Mouse (Mus musculus): ENCODE results near the gene Tspan18. TPM values are rescaled to one million over a fixed set of nuclear protein-coding genes. Genes with fewer than 3 reads are reported as not detected.

Tspan18 gene
- polyA plus RNA-seq, 1 experiment = 10.6 TPM

GRCm38 (mm10) chr2:93160467-93161035 lies 173.8 kb downstream of the Tspan18 start:
- H3K27me3 ChIP-seq (ENCODE audit: control insufficient read depth, insufficient read depth, low read length) = no peaks in the 10 kb centered on the region
- peaks cover 32% of the 10 kb centered on the region; the same call in 1 of the 2 replicates for H3K4me1 ChIP-seq (ENCODE audit: control insufficient read depth, insufficient read depth, insufficient read length)

GRCm38 (mm10) chr2:93154486-93155032 lies 179.7 kb downstream of the Tspan18 start:
- no peak overlapping the region for H3K27ac ChIP-seq (ENCODE audit: insufficient read depth, low read length)
- 19% methylated on average over 1 of the region's 1 CpGs for WGBS
- no peaks in the 10 kb centered on the region for H3K27me3 ChIP-seq (ENCODE audit: control insufficient read depth, insufficient read depth, low read length)
- TF ChIP-seq CTCF (IDR thresholded peaks at IDR 0.05; ENCODE audit: extremely low read depth, insufficient read depth, insufficient read length, insufficient replicate concordance) = no peak
- H3K4me3 ChIP-seq (ENCODE audit: extremely low read depth, insufficient read depth, insufficient read length) = no peak overlapping the region
- DNase-seq (ENCODE audit: low read depth in 1 of 2, low spot score in 2 of 2) = no peak
- peaks cover 17% of the 10 kb centered on the region; the same call in 1 of the 2 replicates for H3K4me1 ChIP-seq (ENCODE audit: control insufficient read depth, insufficient read depth, insufficient read length)
- H3K36me3 ChIP-seq (ENCODE audit: control insufficient read depth, insufficient read depth, low read length) = no peaks in the 10 kb centered on the region

More at GRCm38 (mm10) chr2:93160467-93161035, 173.8 kb downstream of the Tspan18 start:
- TF ChIP-seq CTCF (IDR thresholded peaks at IDR 0.05; ENCODE audit: extremely low read depth, insufficient read depth, insufficient read length, insufficient replicate concordance) (no peak), POLR2A (IDR thresholded peaks at IDR 0.05; ENCODE audit: low read depth, low read length) (no peak)
- no peak overlapping the region for H3K4me3 ChIP-seq (ENCODE audit: extremely low read depth, insufficient read depth, insufficient read length)
- WGBS = 93% methylated on average over 4 of the region's 4 CpGs
- H3K27ac ChIP-seq (ENCODE audit: insufficient read depth, low read length) = no peak overlapping the region
- no peak for DNase-seq (ENCODE audit: low read depth in 1 of 2, low spot score in 2 of 2)
- no peaks in the 10 kb centered on the region for H3K36me3 ChIP-seq (ENCODE audit: control insufficient read depth, insufficient read depth, low read length)

DNA sequence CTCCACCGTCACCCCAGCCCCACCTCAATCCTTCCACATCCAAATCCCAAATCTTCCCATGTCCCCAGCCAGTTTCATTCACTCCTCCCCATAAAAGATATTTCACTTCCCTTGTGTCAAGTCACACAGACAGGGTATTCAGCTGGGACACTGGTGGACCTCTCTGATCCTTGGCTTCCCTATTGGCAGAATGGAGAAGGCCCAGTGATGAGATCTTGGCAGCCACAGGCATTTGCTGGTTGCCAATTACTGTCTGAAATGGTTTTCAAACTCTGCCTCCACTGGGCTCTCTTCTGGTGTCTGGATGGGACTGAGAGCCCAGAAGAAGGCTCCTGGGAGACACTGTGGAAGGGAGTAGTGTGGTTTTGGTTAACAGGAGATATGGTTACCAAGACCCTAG lies 180.5 kb downstream of the Tspan18 start:
- Histone ChIP-seq H3K4me1 (ENCODE audit: control insufficient read depth, insufficient read depth, insufficient read length) (peaks cover 17% of the 10 kb centered on the region; the same call in 1 of the 2 replicates), H3K36me3 (ENCODE audit: control insufficient read depth, insufficient read depth, low read length) (no peaks in the 10 kb centered on the region), H3K27ac (ENCODE audit: insufficient read depth, low read length) (no peak overlapping the region), H3K27me3 (ENCODE audit: control insufficient read depth, insufficient read depth, low read length) (no peaks in the 10 kb centered on the region), H3K4me3 (ENCODE audit: extremely low read depth, insufficient read depth, insufficient read length) (no peak overlapping the region)
- DNase-seq (ENCODE audit: low read depth in 1 of 2, low spot score in 2 of 2) = no peak
- 96% methylated on average over 1 of the region's 1 CpGs for WGBS
- TF ChIP-seq CTCF (IDR thresholded peaks at IDR 0.05; ENCODE audit: extremely low read depth, insufficient read depth, insufficient read length, insufficient replicate concordance) (no peak), POLR2A (IDR thresholded peaks at IDR 0.05; ENCODE audit: low read depth, low read length) (no peak)

DNA sequence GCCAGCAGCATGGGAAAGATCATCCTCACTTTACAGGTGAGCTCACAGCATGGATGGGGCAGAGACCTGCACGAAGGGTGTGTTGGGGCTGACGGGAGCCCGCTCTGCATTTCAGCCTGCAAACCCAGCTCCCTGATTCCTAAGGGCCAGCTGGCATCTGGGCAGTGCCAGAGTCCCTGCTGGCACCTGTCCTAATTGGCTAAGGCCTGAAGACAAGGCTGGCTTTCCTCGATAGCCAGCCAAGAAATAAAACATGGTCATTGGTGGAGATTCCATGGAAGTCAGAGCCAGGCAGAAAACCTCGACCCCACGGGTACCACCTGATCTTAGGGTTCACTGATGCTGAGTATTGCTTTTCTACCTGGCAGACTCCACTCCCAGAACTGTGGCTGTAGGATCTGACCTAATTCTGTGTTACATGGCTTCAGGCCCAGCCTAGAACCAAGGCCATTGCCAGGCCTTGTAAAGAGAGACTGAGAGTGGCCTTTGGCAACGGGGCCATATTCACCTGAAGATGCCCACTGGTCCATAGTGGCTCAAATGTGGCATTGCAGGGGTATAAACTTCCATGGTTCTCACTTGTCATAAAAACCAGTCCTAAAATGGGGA lies 181.3 kb downstream of the Tspan18 start:
- H3K27ac ChIP-seq (ENCODE audit: insufficient read depth, low read length) = no peak overlapping the region
- DNase-seq (ENCODE audit: low read depth in 1 of 2, low spot score in 2 of 2) = no peak
- H3K4me1 ChIP-seq (ENCODE audit: control insufficient read depth, insufficient read depth, insufficient read length) = peaks cover 17% of the 10 kb centered on the region; the same call in 1 of the 2 replicates
- no peaks in the 10 kb centered on the region for H3K27me3 ChIP-seq (ENCODE audit: control insufficient read depth, insufficient read depth, low read length)
- H3K4me3 ChIP-seq (ENCODE audit: extremely low read depth, insufficient read depth, insufficient read length) = no peak overlapping the region
- 88% methylated on average over 7 of the region's 7 CpGs for WGBS
- no peaks in the 10 kb centered on the region for H3K36me3 ChIP-seq (ENCODE audit: control insufficient read depth, insufficient read depth, low read length)
- no peak for TF ChIP-seq CTCF (IDR thresholded peaks at IDR 0.05; ENCODE audit: extremely low read depth, insufficient read depth, insufficient read length, insufficient replicate concordance)
- TF ChIP-seq POLR2A (IDR thresholded peaks at IDR 0.05; ENCODE audit: low read depth, low read length) = no peak

DNA sequence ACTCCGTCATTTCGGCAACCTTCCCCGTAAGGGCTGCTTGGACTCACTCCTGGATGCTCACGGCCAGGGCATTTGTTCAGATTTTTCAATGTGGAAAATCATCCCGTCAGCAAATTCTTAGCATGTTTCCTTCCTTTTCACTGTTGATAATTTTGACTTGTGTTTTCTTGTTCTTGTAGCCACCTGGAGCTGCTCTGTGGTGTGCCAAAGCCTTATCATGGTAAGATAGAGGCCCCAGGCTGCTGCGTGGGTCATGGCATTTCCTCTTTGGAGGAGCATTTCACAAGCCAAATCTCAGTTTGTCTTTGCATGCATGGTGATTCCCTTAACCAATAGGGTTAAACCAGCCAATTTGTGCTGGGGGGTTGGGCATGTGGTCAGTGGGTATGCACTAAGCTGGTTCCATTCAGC lies 182.1 kb downstream of the Tspan18 start:
- 57% methylated on average over 6 of the region's 6 CpGs for WGBS
- Histone ChIP-seq H3K4me3 (ENCODE audit: extremely low read depth, insufficient read depth, insufficient read length) (no peak overlapping the region), H3K27ac (ENCODE audit: insufficient read depth, low read length) (no peak overlapping the region), H3K4me1 (ENCODE audit: control insufficient read depth, insufficient read depth, insufficient read length) (peaks cover 17% of the 10 kb centered on the region; the same call in 1 of the 2 replicates), H3K36me3 (ENCODE audit: control insufficient read depth, insufficient read depth, low read length) (no peaks in the 10 kb centered on the region), H3K27me3 (ENCODE audit: control insufficient read depth, insufficient read depth, low read length) (no peaks in the 10 kb centered on the region)
- DNase-seq (ENCODE audit: low read depth in 1 of 2, low spot score in 2 of 2) = no peak
- TF ChIP-seq POLR2A (IDR thresholded peaks at IDR 0.05; ENCODE audit: low read depth, low read length) = no peak
- no peak for TF ChIP-seq CTCF (IDR thresholded peaks at IDR 0.05; ENCODE audit: extremely low read depth, insufficient read depth, insufficient read length, insufficient replicate concordance)

Other genes with a start within 250 kb of the Tspan18 start
- 147 and 149 TPM in 2 replicates for gene Trp53i11, start 147.0 kb downstream of the Tspan18 start, polyA plus RNA-seq (2012; rRNA removed)
- gene Cd82, start 128.6 kb upstream of the Tspan18 start, polyA plus RNA-seq (2012; rRNA removed) = 205 and 209 TPM in 2 replicates
- gene Gm10803, start 226.1 kb upstream of the Tspan18 start, polyA plus RNA-seq (2012; rRNA removed) = not detected in 2 replicates